Mouse (Mus musculus) olfactory bulb, adult 2 months (tissue): ENCODE measurements at regions not wholly inside any gene's neighbourhood (a gene's known extent, or its start where the extent isn't known, plus 50 kb on each side); places are given as distances from the start of the nearest gene placed in this dataset.

Experiments used
- CTCF ChIP-seq: fragments of 200-500 bp; IDR thresholded peaks from 2 replicates; pipeline ENCODE4 v1.5.1; 2012; ENCODE audit warnings: low read depth, mild to moderate bottlenecking, low read length, moderate library complexity; ENCODE audit not compliant: insufficient read depth
- POLR2A ChIP-seq: fragments of 200-500 bp; IDR thresholded peaks from 2 replicates; pipeline ENCODE4 v1.6.1; 2012; ENCODE audit warnings: mild to moderate bottlenecking, low read depth, low read length, moderate library complexity; ENCODE audit not compliant: insufficient read depth

GRCm38 (mm10) chr13:59972093-59972427 is 149.1 kb upstream of the Tut7 start:
- TF ChIP-seq POLR2A (no peak), CTCF (no peak)
